Mouse (Mus musculus): Measurements from ENCODE around the gene Gm45021.

Gene Gm45021

GRCm38 (mm10) chr6:48593158-48594042, 4.0 kb downstream of the Gm45021 start, which contains the start of the genes Repin1 and Gm44965:
Gene Repin1, plus strand, starts transcription at chr6:48593883.
Gene Gm44965, plus strand, starts transcription at chr6:48593941.
- peak; percentile 74 for DNase-seq (ENCODE audit: low read depth, low spot score)
- Histone ChIP-seq H3K27me3 (ENCODE audit: control insufficient read depth, insufficient read depth, low read length, poor library complexity, severe bottlenecking) (no peaks in the 10 kb centered on the region), H3K36me3 (ENCODE audit: control insufficient read depth, insufficient read depth, low read length, poor library complexity, severe bottlenecking) (no peaks in the 10 kb centered on the region)

- no peak for DNase-seq (ENCODE audit: low read depth, low spot score)
- H3K36me3 ChIP-seq (ENCODE audit: control insufficient read depth, insufficient read depth, low read length, poor library complexity, severe bottlenecking), result no peaks in the 10 kb centered on the region
- H3K27me3 ChIP-seq (ENCODE audit: control insufficient read depth, insufficient read depth, low read length, poor library complexity, severe bottlenecking), result no peaks in the 10 kb centered on the region
These were observed 4.8 kb downstream of the Gm45021 start for GRCm38 (mm10) chr6:48594043-48594738.

GRCm38 (mm10) chr6:48595278-48595677, 5.9 kb downstream of the Gm45021 start:
- no peak for DNase-seq (ENCODE audit: low read depth, low spot score)
- no peaks in the 10 kb centered on the region for H3K36me3 ChIP-seq (ENCODE audit: control insufficient read depth, insufficient read depth, low read length, poor library complexity, severe bottlenecking)
- no peaks in the 10 kb centered on the region for H3K27me3 ChIP-seq (ENCODE audit: control insufficient read depth, insufficient read depth, low read length, poor library complexity, severe bottlenecking)

GRCm38 (mm10) chr6:48596545-48597232, 7.3 kb downstream of the Gm45021 start:
- no peaks in the 10 kb centered on the region for H3K27me3 ChIP-seq (ENCODE audit: control insufficient read depth, insufficient read depth, low read length, poor library complexity, severe bottlenecking)
- no peak for DNase-seq (ENCODE audit: low read depth, low spot score)
- H3K36me3 ChIP-seq (ENCODE audit: control insufficient read depth, insufficient read depth, low read length, poor library complexity, severe bottlenecking), result no peaks in the 10 kb centered on the region

GRCm38 (mm10) chr6:48597233-48597625, 7.8 kb downstream of the Gm45021 start:
- H3K36me3 ChIP-seq (ENCODE audit: control insufficient read depth, insufficient read depth, low read length, poor library complexity, severe bottlenecking), result no peaks in the 10 kb centered on the region
- H3K27me3 ChIP-seq (ENCODE audit: control insufficient read depth, insufficient read depth, low read length, poor library complexity, severe bottlenecking), result no peaks in the 10 kb centered on the region
- no peak for DNase-seq (ENCODE audit: low read depth, low spot score)

- DNase-seq (ENCODE audit: low read depth, low spot score), result no peak
- Histone ChIP-seq H3K27me3 (ENCODE audit: control insufficient read depth, insufficient read depth, low read length, poor library complexity, severe bottlenecking) (no peaks in the 10 kb centered on the region), H3K36me3 (ENCODE audit: control insufficient read depth, insufficient read depth, low read length, poor library complexity, severe bottlenecking) (no peaks in the 10 kb centered on the region)
These were observed 11.2 kb downstream of the Gm45021 start for GRCm38 (mm10) chr6:48600594-48600993.

GRCm38 (mm10) chr6:48601271-48602079, 12.1 kb downstream of the Gm45021 start, which contains the start of gene Zfp775:
Gene Zfp775, plus strand, starts transcription at chr6:48602063.
- H3K36me3 ChIP-seq (ENCODE audit: control insufficient read depth, insufficient read depth, low read length, poor library complexity, severe bottlenecking), result no peaks in the 10 kb centered on the region
- H3K27me3 ChIP-seq (ENCODE audit: control insufficient read depth, insufficient read depth, low read length, poor library complexity, severe bottlenecking), result no peaks in the 10 kb centered on the region
- peak; percentile 93 for DNase-seq (ENCODE audit: low read depth, low spot score)

GRCm38 (mm10) chr6:48602080-48602741, 12.8 kb downstream of the Gm45021 start:
- no peaks in the 10 kb centered on the region for H3K36me3 ChIP-seq (ENCODE audit: control insufficient read depth, insufficient read depth, low read length, poor library complexity, severe bottlenecking)
- no peak for DNase-seq (ENCODE audit: low read depth, low spot score)
- no peaks in the 10 kb centered on the region for H3K27me3 ChIP-seq (ENCODE audit: control insufficient read depth, insufficient read depth, low read length, poor library complexity, severe bottlenecking)

GRCm38 (mm10) chr6:48608124-48608523, 18.7 kb downstream of the Gm45021 start:
- Histone ChIP-seq H3K36me3 (ENCODE audit: control insufficient read depth, insufficient read depth, low read length, poor library complexity, severe bottlenecking) (no peaks in the 10 kb centered on the region; the same call in 1 of the 2 replicates), H3K27me3 (ENCODE audit: control insufficient read depth, insufficient read depth, low read length, poor library complexity, severe bottlenecking) (no peaks in the 10 kb centered on the region)
- no peak for DNase-seq (ENCODE audit: low read depth, low spot score)

- Histone ChIP-seq H3K36me3 (ENCODE audit: control insufficient read depth, insufficient read depth, low read length, poor library complexity, severe bottlenecking) (peaks cover 1% of the 10 kb centered on the region; the same call in 1 of the 2 replicates), H3K27me3 (ENCODE audit: control insufficient read depth, insufficient read depth, low read length, poor library complexity, severe bottlenecking) (no peaks in the 10 kb centered on the region)
- no peak for DNase-seq (ENCODE audit: low read depth, low spot score)
These were observed 20.1 kb downstream of the Gm45021 start for GRCm38 (mm10) chr6:48609512-48609911.

GRCm38 (mm10) chr6:48610657-48611056, 21.2 kb downstream of the Gm45021 start:
- DNase-seq (ENCODE audit: low read depth, low spot score), result no peak

GRCm38 (mm10) chr6:48613464-48613863, 24.1 kb downstream of the Gm45021 start:
- DNase-seq (ENCODE audit: low read depth, low spot score), result no peak
- no peaks in the 10 kb centered on the region for H3K27me3 ChIP-seq (ENCODE audit: control insufficient read depth, insufficient read depth, low read length, poor library complexity, severe bottlenecking)
- H3K36me3 ChIP-seq (ENCODE audit: control insufficient read depth, insufficient read depth, low read length, poor library complexity, severe bottlenecking), result peaks cover 1% of the 10 kb centered on the region; the same call in 1 of the 2 replicates

More at GRCm38 (mm10) chr6:48610657-48611056, 21.2 kb downstream of the Gm45021 start:
- H3K27me3 ChIP-seq (ENCODE audit: control insufficient read depth, insufficient read depth, low read length, poor library complexity, severe bottlenecking), result no peaks in the 10 kb centered on the region
- H3K36me3 ChIP-seq (ENCODE audit: control insufficient read depth, insufficient read depth, low read length, poor library complexity, severe bottlenecking), result peaks cover 1% of the 10 kb centered on the region; the same call in 1 of the 2 replicates

- H3K36me3 ChIP-seq (ENCODE audit: control insufficient read depth, insufficient read depth, low read length, poor library complexity, severe bottlenecking), result peaks cover 1% of the 10 kb centered on the region; the same call in 1 of the 2 replicates
- no peak for DNase-seq (ENCODE audit: low read depth, low spot score)
- no peaks in the 10 kb centered on the region for H3K27me3 ChIP-seq (ENCODE audit: control insufficient read depth, insufficient read depth, low read length, poor library complexity, severe bottlenecking)
These were observed 25.3 kb downstream of the Gm45021 start for GRCm38 (mm10) chr6:48614756-48615155.

Measured in splenic B cell, adult 2 months (primary cell).